Mouse (Mus musculus) G1E (cell line): ENCODE data around the gene Zfp57. TPM values are rescaled to one million over a fixed set of nuclear protein-coding genes. Genes with fewer than 3 reads are reported as not detected.

Experiments used
- ATAC-seq: 2 replicates; pipeline ENCODE4 v1.8.0; 2016; ENCODE audit warnings: mild to moderate bottlenecking; ENCODE audit not compliant: insufficient number of reproducible peaks, poor library complexity, low FRiP score, severe bottlenecking; ENCODE audit errors: extremely low read depth
- DNase-seq: peaks from one replicate; pipeline ENCODE4 v3.0.0; 2012; ENCODE audit warnings: low spot score
- H3K27me3 ChIP-seq: 2 replicates; pipeline ENCODE4 v1.6.1; 2012; ENCODE audit warnings: mild to moderate bottlenecking, low read length, inconsistent platforms; ENCODE audit not compliant: insufficient read depth
- H3K36me3 ChIP-seq: replicated peaks from 2 replicates; pipeline ENCODE3; 2012; ENCODE audit warnings: mild to moderate bottlenecking, inconsistent platforms
- H3K4me1 ChIP-seq: 2 replicates; pipeline ENCODE4 v1.6.1; 2012; ENCODE audit warnings: low read depth, low read length, inconsistent platforms, mixed read lengths; ENCODE audit not compliant: insufficient read depth
- H3K4me3 ChIP-seq: 2 replicates; pipeline ENCODE4 v1.5.1; 2012; ENCODE audit warnings: low read depth, mild to moderate bottlenecking, inconsistent platforms, low read length, moderate library complexity, mixed read lengths
- H3K9me3 ChIP-seq: replicated peaks from 2 replicates; pipeline ENCODE4 v1.6.1; 2012; ENCODE audit warnings: inconsistent platforms
- CTCF ChIP-seq: IDR thresholded peaks from 2 replicates; pipeline ENCODE4 v1.5.1; 2012; ENCODE audit warnings: low read depth, low read length, inconsistent platforms, mixed read lengths
- GATA1 ChIP-seq: IDR thresholded peaks from 2 replicates; pipeline ENCODE4 v1.6.1; 2012; ENCODE audit warnings: borderline replicate concordance, low read length, inconsistent platforms, mixed read lengths
- GATA2 ChIP-seq: IDR thresholded peaks from 2 replicates; pipeline ENCODE4 v1.6.1; 2012; ENCODE audit warnings: low read depth, low read length, inconsistent platforms, borderline replicate concordance
- POLR2AphosphoS5 ChIP-seq: IDR thresholded peaks from 2 replicates; pipeline ENCODE4 v1.6.1; 2012; ENCODE audit warnings: low read depth, low read length, inconsistent platforms; ENCODE audit not compliant: insufficient replicate concordance
- TAL1 ChIP-seq: conservative IDR thresholded peaks from 2 replicates; pipeline ENCODE4 v1.6.1; 2012; ENCODE audit warnings: low read depth, low read length, inconsistent platforms, mixed read lengths
- polyA plus RNA-seq: library from polyadenylated mRNA; stranded (reverse); fragments of >175 nt; gene quantifications from 2 replicates; pipeline ENCODE4 v1.2.3, GENCODE M21; 2012
- total RNA-seq, 2 experiments: library from RNA; stranded (forward) in 1 of 2; stranded (reverse) in 1 of 2; fragments of 200-1000 nt in 1 of 2; fragments of >200 nt in 1 of 2; fragmentation: Nextera tagmentation in 1 of 2; gene quantifications; 2 replicates each; pipeline ENCODE4 v1.2.3; 2014 to 2017

Gene Zfp57
- total and polyA plus RNA-seq, 3 experiments = 0.44 TPM; not detected in 2

- H3K36me3 ChIP-seq = no peaks in the 10 kb centered on the region
- no peaks in the 10 kb centered on the region for H3K9me3 ChIP-seq
- DNase-seq (no peak), ATAC-seq (no peak)
- H3K4me3 ChIP-seq = no peak within 1 kb of the TSS
- TF ChIP-seq POLR2AphosphoS5 (no peak), GATA1 (no peak), TAL1 (no peak), CTCF (no peak), GATA2 (no peak)
- peaks cover 6% of the 10 kb centered on the region for H3K4me1 ChIP-seq
- H3K27me3 ChIP-seq = peaks cover 9% of the 10 kb centered on the region
Observed at GRCm38 (mm10) chr17:37022628-37023576, 21.9 kb downstream of the Zfp57 start, which contains the start of gene Mog. Gene Mog, minus strand, starts transcription at chr17:37023398.

GRCm38 (mm10) chr17:37026425-37026824, 25.5 kb downstream of the Zfp57 start:
- no peak for TF ChIP-seq POLR2AphosphoS5
- TF ChIP-seq GATA1 = no peak
- no peak for TF ChIP-seq TAL1
- TF ChIP-seq CTCF = no peak
- no peak for TF ChIP-seq GATA2
- ATAC-seq = no peak
- Histone ChIP-seq H3K4me1 (peaks cover 29% of the 10 kb centered on the region), H3K9me3 (no peaks in the 10 kb centered on the region), H3K4me3 (no peak overlapping the region), H3K36me3 (no peaks in the 10 kb centered on the region), H3K27me3 (peaks cover 4% of the 10 kb centered on the region)
- no peak for DNase-seq

GRCm38 (mm10) chr17:37027486-37027885, 26.5 kb downstream of the Zfp57 start:
- TF ChIP-seq GATA1 = no peak
- Histone ChIP-seq H3K4me3 (no peak overlapping the region), H3K36me3 (no peaks in the 10 kb centered on the region), H3K9me3 (no peaks in the 10 kb centered on the region), H3K4me1 (peaks cover 29% of the 10 kb centered on the region), H3K27me3 (peaks cover 4% of the 10 kb centered on the region)
- DNase-seq (no peak), ATAC-seq (no peak)

- DNase-seq (no peak), ATAC-seq (no peak)
- H3K4me1 ChIP-seq = peaks cover 24% of the 10 kb centered on the region
- H3K27me3 ChIP-seq = peaks cover under 1% of the 10 kb centered on the region; the same call in 1 of the 2 replicates
- no peak for TF ChIP-seq POLR2AphosphoS5
- no peak for TF ChIP-seq TAL1
- TF ChIP-seq CTCF = no peak
- TF ChIP-seq GATA1 = no peak
- TF ChIP-seq GATA2 = no peak
- H3K9me3 ChIP-seq = no peaks in the 10 kb centered on the region
- H3K4me3 ChIP-seq = peak overlapping the region; percentile 71
- no peaks in the 10 kb centered on the region for H3K36me3 ChIP-seq
Observed at GRCm38 (mm10) chr17:37028212-37028611, 27.2 kb downstream of the Zfp57 start.

- no peak for TF ChIP-seq CTCF
- TF ChIP-seq GATA2 = no peak
- TF ChIP-seq POLR2AphosphoS5 = no peak
- no peak for TF ChIP-seq TAL1
- TF ChIP-seq GATA1 = no peak
- H3K9me3 ChIP-seq = no peaks in the 10 kb centered on the region
- no peaks in the 10 kb centered on the region for H3K36me3 ChIP-seq
- ATAC-seq = peak; percentile 96
- H3K4me3 ChIP-seq = peak overlapping the region; percentile 71
- no peaks in the 10 kb centered on the region for H3K27me3 ChIP-seq
- H3K4me1 ChIP-seq = peaks cover 23% of the 10 kb centered on the region
- DNase-seq = peak; percentile 60
Observed at GRCm38 (mm10) chr17:37028683-37029120, 27.7 kb downstream of the Zfp57 start.

GRCm38 (mm10) chr17:37029162-37029561, 28.2 kb downstream of the Zfp57 start:
- no peak for ATAC-seq
- no peak for TF ChIP-seq POLR2AphosphoS5
- no peak for TF ChIP-seq TAL1
- TF ChIP-seq CTCF = no peak
- Histone ChIP-seq H3K27me3 (no peaks in the 10 kb centered on the region), H3K4me1 (peaks cover 25% of the 10 kb centered on the region), H3K4me3 (peak overlapping the region; percentile 71; the same call in 1 of the 2 replicates), H3K36me3 (no peaks in the 10 kb centered on the region), H3K9me3 (no peaks in the 10 kb centered on the region)
- DNase-seq = no peak
